Mouse (Mus musculus): ENCODE measurements around the gene Tspan1. TPM values are rescaled to one million over a fixed set of nuclear protein-coding genes. Genes with fewer than 3 reads are reported as not detected.

Gene Tspan1
- total RNA-seq, 2 experiments from 2014 or later: 0.33 TPM; not detected in 1

DNA sequence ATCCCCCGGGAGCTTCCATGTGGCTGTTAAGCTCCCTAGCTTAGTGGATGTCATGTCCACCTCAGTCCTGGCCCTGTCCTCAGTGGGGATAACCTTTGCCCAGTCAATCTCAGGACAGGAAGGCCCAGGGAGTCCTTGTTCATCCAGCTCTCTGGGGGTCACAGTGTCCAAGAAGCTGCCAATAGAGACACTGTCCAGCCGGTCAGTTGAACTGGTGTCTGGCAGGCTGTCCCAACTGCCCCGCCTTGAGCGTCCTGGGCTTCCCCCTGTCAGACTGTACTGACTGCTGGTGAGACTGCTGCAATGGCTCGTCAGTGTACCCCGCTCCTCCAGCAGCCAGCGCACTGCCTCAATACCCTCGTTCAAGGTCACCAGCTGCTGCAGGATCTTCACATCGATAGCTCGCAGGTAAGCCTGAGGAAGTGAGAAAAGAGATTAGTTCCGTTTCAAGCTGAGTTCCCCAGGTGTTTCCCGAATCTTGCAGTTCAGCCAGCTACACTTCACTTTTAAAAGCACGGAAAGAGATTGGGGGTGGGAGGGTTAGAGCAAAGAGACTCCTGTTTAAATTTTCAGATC lies 29.9 kb downstream of the Tspan1 start:
- no peak for TF ChIP-seq CTCF (conservative IDR thresholded peaks at IDR 0.05)
- no peak overlapping the region for H3K4me3 ChIP-seq
- 0 out of 2 replicates have a peak overlapping the region, but pooled peaks have one; percentile 14 for H3K27ac ChIP-seq
- no peak for DNase-seq (ENCODE audit: low spot score in 2 of 2)

- H3K4me3 ChIP-seq: no peak overlapping the region
- H3K27ac ChIP-seq: peak overlapping the region; percentile 54; the same call in 1 of the 2 replicates
- TF ChIP-seq CTCF (conservative IDR thresholded peaks at IDR 0.05): peak; percentile 91
- no peak for DNase-seq (ENCODE audit: low spot score in 2 of 2)
Observed at GRCm38 (mm10) chr4:116134990-116135389, 32.4 kb downstream of the Tspan1 start.

DNA sequence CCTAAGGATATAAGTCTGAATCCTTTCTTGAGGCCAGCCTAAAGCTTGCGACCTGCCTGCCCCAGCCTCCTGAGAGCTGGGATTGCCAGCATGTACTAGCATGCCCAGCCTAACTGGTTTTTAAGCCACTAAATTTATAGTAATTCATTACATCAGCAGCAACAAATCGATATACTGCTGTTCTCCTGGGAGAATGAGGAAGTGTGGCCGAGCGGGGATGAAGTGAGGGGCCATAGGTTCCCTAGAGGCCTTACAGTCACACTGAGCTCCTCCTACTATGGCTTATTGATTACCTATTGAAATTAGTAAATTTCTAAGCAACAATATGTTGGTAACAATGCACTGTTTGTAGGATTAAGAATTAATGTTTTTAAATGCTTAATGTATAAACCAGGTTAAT lies 34.3 kb downstream of the Tspan1 start:
- TF ChIP-seq CTCF (conservative IDR thresholded peaks at IDR 0.05): no peak
- no peak for DNase-seq (ENCODE audit: low spot score in 2 of 2)
- no peak overlapping the region for H3K4me3 ChIP-seq
- H3K27ac ChIP-seq: no peak overlapping the region

GRCm38 (mm10) chr4:116127956-116128355 lies 39.4 kb downstream of the Tspan1 start:
- TF ChIP-seq CTCF (conservative IDR thresholded peaks at IDR 0.05): no peak
- Histone ChIP-seq H3K4me3 (no peak overlapping the region), H3K27ac (peak overlapping the region; percentile 16; the same call in 1 of the 2 replicates)
- no peak for DNase-seq (ENCODE audit: low spot score in 2 of 2)

GRCm38 (mm10) chr4:116125803-116126386 lies 41.5 kb downstream of the Tspan1 start:
- H3K4me3 ChIP-seq: no peak overlapping the region
- 0 out of 2 replicates have a peak overlapping the region, but pooled peaks have one; percentile 23 for H3K27ac ChIP-seq
- DNase-seq (ENCODE audit: low spot score in 2 of 2): no peak
- peak; percentile 25 for TF ChIP-seq CTCF (conservative IDR thresholded peaks at IDR 0.05)

GRCm38 (mm10) chr4:116123602-116124519 lies 43.5 kb downstream of the Tspan1 start, which contains the start of the genes Rad54l and Pomgnt1:
Gene Rad54l (minus strand): TSS chr4:116123690.
Gene Pomgnt1 (plus strand): TSS chr4:116123840.
- Histone ChIP-seq H3K27ac (peak within 1 kb of the TSS; percentile 88), H3K4me3 (peak within 1 kb of the TSS; percentile 59)
- TF ChIP-seq CTCF (conservative IDR thresholded peaks at IDR 0.05): peak; percentile 55
- DNase-seq (ENCODE audit: low spot score in 2 of 2): peak; percentile 73 to 81

GRCm38 (mm10) chr4:116122762-116123161 lies 44.6 kb downstream of the Tspan1 start:
- no peak overlapping the region for H3K4me3 ChIP-seq
- no peak for DNase-seq (ENCODE audit: low spot score in 2 of 2)
- no peak for TF ChIP-seq CTCF (conservative IDR thresholded peaks at IDR 0.05)
- H3K27ac ChIP-seq: no peak overlapping the region

Other genes with a start within 250 kb of the Tspan1 start
- not detected for gene Dmbx1, start 227.7 kb downstream of the Tspan1 start, total RNA-seq (2021)
- gene Faah, start 149.7 kb downstream of the Tspan1 start, total RNA-seq (2021): 100 to 1,000 TPM; 152 to 157 TPM
- gene Nsun4, start 113.7 kb downstream of the Tspan1 start, total RNA-seq (2021): 10 to 100 TPM in 1 of 2 experiments, 1 to 10 TPM in 1; 9.9 to 10.0 TPM
- 100 to 1,000 TPM; 361 to 383 TPM for gene Uqcrh, start 92.5 kb downstream of the Tspan1 start, total RNA-seq (2021)
- 10 to 100 TPM; 42.8 to 46.4 TPM for gene Lrrc41, start 92.3 kb downstream of the Tspan1 start, total RNA-seq (2021)
- gene Rad54l, start 43.9 kb downstream of the Tspan1 start, total RNA-seq (2021): under 1 TPM; 0.64 to 0.91 TPM
- gene Pomgnt1, start 43.8 kb downstream of the Tspan1 start, total RNA-seq (2021): 10 to 100 TPM; 69.2 to 77.9 TPM
- 10 to 100 TPM; 23.4 to 25.8 TPM for gene Lurap1, start 16.3 kb downstream of the Tspan1 start, total RNA-seq (2021)
- gene 1700042G07Rik, start 5.8 kb upstream of the Tspan1 start, total RNA-seq (2021): not detected
- gene Gm49337, start 5.8 kb upstream of the Tspan1 start, total RNA-seq (2021): 1 to 10 TPM in 1 of 2 experiments, not detected in 1; 3.2 TPM
- 10 to 100 TPM; 31.3 to 33.8 TPM for gene Pik3r3, start 54.0 kb upstream of the Tspan1 start, total RNA-seq (2021)

All from layer of hippocampus, adult 2 months (tissue).